Mouse (Mus musculus) thymus, postnatal 10 days (tissue): ENCODE data around the gene Unkl.

Source experiments
- DNase-seq, 2 experiments: peaks; one replicate each; pipeline ENCODE4 v3.0.0; 2021; ENCODE audit warnings: low spot score in 2 of 2

Gene Unkl

DNA sequence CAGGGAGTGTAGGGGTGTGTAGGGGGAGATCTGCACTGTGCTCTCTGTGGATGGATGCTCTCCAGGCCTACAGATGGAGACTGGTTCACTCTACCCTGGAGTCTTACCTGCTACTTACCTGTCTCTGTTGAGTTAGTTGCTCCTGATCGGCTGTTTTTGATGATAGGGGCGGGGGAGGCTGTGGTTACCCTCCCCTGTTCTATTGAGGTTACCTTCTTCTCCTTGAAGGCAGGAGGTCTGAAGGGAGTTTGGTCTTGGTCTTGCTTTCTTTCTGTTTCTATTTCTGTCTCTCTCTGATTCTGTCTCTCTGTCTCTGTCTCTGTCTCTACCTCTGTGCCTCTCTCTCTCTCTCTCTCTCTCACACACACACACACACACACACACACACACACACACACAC, 66.9 kb downstream of the Unkl start:
- DNase-seq, result no peak

DNA sequence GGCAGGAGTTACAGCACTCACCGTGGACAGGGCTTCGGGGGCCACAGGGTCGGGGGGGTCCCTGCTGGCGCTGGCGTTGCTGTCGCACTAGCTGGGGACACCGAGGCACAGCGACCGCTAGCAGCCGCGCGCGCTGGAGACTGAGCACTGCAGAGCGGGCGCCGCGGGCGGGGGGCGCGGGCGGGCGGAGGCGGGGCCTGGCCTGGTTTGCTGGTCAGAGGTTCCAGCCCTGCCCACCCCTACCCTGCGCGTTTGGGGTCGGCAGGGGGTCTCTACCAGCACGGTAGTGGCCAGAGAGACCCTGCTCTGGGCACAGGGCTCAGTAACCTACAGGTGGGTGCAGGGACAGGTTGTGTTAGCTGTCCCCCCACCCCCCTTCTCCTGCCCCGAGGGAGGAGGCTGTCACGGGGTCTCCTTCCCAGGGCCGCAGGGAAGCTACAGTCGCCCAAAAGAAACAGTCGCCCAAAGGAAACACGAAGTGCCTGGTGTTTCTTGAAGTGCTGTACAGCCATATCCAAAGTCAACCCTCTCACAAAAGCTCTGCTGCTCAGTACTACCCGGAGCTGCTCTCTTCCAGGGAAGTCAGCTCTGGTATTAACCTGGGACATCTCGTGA, 68.0 kb downstream of the Unkl start, which contains the start of gene Baiap3:
TSS of gene Baiap3 (minus strand) at position 225 of the 615 bp plus-strand sequence.
- DNase-seq, result peak; percentile 32 to 47

DNA sequence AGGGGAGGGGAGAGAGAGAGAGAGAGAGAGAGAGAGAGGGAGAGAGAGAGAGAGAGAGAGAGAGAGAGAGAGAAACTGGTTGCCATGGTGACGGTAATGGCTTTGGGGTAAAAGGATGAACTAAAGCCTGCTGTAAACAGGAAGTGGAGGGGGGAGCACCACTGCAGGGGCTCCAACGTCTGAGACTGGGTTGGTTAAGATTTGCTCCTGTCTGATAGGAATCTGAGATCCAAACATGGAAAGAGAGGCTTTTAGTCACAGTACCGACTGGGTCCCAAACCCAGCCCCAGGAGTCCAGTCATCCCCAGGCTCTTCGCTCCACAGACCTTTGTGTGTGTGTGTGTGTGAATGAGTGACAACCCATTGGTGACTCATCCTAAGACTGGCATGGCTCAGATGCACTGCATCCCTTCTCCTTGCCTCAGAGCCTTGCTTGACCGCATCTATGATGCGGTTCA, 69.6 kb downstream of the Unkl start:
- DNase-seq, result peak; percentile 57 to 73

DNA sequence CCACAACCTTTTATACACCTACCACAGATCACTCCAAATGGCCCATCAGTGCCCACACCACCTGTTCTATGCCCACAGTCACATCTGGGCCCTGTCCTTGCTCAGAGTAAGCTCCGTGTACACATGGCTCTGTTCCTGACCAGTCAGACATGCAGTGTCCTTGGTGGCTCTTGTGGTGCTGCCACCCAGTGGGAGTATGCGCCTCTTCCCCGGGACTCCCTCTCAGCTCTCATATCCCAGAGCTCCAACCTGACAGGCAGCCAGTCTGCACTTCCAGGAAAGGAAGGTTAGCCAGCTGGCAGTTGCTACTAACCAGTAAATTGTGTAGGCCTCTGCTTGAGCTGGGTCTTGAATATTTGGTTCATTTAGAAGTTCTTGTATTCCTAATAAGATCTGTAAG, 76.3 kb downstream of the Unkl start:
- DNase-seq, result no peak

DNA sequence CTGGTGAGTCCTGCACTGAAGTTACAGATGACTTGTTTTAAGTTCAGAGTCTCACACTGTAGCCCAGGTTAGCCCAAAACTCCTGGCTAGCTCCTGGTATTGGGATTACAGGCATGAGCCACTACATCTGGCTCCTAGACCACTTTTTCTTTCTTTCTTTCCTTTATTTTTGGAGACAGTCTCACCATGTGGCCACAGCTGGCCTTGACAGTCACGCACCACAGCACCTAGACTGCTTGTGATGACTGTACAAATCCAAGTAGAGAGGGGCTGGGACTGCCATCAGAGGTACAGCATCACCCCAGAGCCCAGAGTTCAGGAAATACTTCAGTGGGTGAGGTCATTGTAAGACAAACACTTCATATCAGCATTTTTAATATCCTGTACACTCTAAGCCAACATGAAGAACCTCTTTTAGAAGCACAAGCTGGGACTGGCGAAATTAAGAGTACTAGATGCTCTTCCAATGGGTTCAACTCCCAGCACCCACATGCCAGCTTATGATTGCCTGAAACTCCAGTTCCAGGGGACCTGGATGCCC, 82.7 kb downstream of the Unkl start:
- DNase-seq, result no peak

DNA sequence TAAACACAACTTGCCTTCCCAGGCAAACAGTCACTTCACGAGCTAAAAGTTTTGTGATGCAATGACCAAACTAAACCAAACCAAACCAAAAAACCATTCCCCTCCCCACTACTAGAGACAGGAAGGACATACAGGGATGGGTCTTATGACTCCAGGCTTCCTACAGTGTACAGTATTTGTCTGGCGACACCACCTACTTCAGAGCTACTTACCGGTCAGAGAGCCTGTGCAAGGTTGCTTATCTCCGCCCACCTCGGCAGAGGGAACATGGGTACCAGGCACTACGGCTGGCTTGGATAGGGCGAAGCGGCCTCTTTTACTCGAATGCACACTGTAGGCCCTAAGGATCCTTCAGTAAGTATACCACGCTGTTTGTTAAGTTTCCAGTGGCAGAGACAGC, 84.1 kb downstream of the Unkl start:
- no peak for DNase-seq

DNA sequence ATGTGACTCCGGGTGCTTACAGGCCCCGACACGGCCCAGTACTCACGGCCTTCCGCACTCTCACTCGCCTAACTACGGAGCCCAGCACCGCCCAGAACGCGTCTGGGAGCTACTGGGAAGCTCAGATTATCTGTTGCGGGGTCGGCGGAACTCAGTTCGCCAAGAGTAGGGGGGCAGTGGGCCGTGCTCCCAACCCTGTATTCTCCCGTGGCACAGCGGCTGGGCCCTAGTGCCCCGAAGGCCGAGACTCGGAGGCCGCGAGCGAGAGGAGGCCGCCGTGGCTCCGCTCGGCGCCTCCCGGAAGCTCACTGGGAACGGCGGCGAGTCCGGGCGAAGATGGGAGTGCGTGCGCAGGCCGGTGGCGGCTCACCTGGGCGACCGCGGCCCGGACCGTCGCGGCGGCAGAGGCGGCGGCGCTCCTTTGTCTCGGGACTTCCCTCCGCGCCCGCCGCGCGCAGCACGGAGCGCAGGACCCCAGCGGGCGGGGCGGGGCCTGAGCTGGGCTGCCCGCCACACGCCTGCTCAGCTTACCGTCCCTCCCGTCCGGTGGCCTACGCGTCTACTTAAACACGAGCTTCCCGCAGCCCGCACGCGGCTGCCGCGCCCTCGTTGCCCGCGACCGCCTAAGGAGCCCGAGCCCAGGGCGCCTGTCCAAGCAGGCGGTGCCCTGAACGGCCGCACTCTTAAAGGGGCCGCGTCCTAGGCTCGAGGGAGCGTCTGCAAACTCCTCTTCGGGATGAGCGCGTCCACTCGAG, 84.9 kb downstream of the Unkl start:
- peak; percentile 77 for DNase-seq

DNA sequence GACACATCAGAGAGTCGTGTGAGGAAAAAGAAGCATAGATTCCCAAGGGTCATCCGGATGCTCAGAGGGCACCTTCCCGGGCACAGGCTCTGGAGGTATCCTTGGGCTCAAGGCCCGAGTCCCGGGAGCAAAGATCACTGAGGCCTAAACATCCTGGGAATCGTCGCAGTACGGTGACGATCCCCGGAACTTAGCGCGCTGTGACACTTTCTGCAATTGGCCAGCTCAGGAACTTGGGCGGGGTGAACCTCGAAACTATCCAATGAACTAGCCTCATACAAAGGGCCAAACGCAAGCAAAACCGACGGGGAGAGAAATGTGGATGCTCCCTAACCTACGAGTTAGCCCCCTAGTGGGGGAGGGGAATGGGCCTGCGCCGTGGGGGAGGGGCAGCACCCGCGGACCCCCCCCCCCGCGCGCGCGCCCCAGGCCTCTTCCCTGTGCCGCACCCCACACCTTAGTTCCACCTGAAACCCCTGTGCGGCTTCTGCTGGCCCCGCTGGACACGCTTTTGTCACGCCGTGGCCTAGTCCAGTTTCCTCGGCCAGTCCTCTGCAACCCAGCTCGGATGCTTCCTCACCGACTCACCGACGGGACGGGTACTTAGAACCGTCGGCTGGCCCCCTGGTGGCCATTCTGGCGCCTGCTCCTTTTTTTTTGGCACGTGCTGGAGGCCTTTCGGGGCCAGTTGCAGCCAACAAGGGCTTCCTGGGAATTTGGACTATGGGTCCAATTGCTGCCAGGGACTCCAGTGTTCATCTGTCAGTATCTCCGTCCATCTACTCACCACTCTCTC, 85.7 kb downstream of the Unkl start:
- DNase-seq, result peak; percentile 93 to 95

DNA sequence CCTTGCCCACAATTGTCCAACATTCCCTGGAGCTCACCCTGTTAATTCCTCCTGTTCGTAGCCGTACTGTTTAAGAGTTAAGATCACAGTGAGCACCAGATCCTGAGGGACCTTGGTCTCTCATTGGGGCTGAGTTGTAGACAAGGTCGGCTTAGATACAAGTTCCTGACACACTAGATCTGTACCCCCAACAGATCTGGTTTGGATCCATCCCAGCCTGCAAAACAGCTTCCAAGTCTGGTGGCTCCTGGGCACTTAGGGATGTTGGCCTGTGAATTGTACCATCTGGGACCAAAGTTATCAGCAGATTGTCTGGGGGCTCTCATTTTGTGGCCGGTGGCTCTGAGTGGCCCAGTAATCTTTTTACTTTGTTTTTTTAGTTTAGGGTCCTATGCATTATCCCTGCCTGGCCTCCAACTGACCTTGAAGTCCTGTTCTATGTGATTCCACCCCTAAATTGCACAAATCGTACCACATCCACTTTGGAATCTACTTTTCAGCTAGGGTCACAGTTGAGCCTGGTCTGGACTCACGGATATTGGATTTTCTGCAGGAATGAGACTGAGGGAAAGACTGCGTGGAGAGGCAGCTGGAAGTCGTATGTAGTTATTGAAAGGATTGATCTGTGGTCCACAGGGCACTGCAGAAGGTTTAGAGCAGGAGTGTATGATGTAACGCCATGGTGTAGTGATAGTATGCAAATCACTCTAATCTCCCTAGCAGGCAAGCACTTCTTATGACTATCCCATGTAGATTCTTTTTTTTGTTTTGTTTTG, 86.6 kb downstream of the Unkl start, which contains the start of gene Ube2i:
TSS of gene Ube2i (minus strand) at position 52 of the 776 bp plus-strand sequence.
- DNase-seq, result no peak

DNA sequence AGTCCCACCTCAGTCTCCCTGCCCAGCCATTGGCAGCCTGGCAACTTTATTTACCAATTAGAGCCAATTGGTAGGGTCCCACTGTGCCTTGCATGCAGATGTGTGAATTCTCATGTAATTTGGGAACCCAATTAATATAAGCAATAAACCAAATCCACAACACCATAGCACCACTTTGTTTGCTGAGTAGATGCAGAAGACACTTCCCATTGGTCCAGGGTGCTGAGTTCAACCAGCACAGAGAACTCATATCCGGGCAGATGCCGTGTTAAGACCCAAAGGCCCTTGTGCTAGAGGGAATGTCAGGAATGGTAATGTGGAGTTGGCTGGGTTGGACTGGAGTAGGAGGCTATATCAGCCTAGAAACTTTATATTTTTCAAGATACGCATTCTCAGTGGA, 87.6 kb downstream of the Unkl start:
- DNase-seq, result no peak

DNA sequence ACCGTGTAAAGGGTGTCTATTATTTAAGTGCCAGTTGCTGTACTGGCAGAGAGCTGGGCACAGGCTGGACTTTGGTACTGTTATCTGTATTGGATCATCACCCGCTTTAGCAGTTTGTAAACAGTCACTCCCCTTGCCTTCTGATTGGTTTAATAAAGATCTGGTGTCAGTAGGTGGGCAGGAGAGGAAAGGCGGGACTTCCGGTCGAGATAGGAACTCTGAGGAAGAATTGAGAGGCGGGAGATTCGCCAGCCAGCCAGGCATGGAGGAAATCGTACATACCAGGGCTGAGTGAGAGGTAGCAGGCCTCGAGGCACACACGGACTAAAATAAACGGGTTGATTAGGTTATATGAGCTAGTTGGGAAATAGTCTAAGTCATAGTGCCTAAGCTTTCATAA, 93.9 kb downstream of the Unkl start:
- DNase-seq, result peak in 1 of 2 experiments; percentile 21
